11 mouse cellular contexts compared by ENCODE assay signal in genomic region chr3:31109108-31109507, GRCm38 (mm10). TPM values are rescaled to one million over a fixed set of nuclear protein-coding genes. Genes with fewer than 3 reads are reported as not detected.
DNase-seq lines count a peak whose midpoint lies in the region; ATAC-seq lines count a peak whose summit lies in the region.
"Had no signal": no experiment of that assay in that cellular context is flagged by ENCODE, and none has a peak within 500 bp of the region (broad histone marks: within the 10 kb centered on the region; RNA-seq: fewer than 3 reads in every experiment).

No protein-coding gene starts in this region.

- H3K4me2 ChIP-seq in lung, embryonic 16.5 days (ENCODE audit: low read depth, low read length), result no peak overlapping the region
- H3K4me2 ChIP-seq: liver, embryonic 15.5 days; neural tube, embryonic 13.5 days had no signal

- peak; percentile 92 for ATAC-seq in frontal cortex, adult (ENCODE audit: low TSS enrichment)
- peak; percentile 85 for ATAC-seq in lung, embryonic 16.5 days (ENCODE audit: low read depth)
- ATAC-seq in granulocyte monocyte progenitor cell, adult 5-6 weeks (replicated peaks; ENCODE audit: poor library complexity, severe bottlenecking), result peak; percentile 55

- WGBS in lung, embryonic 16.5 days, result 41% methylated on average over 3 of the region's 3 CpGs

- no peak overlapping the region for H3K4me3 ChIP-seq in lung, embryonic 16.5 days (ENCODE audit: low read length)
- H3K4me3 ChIP-seq: liver, embryonic 15.5 days; neural tube, embryonic 13.5 days had no signal

- no peaks in the 10 kb centered on the region for H3K9me3 ChIP-seq in lung, embryonic 16.5 days (ENCODE audit: control insufficient read depth, low read length)
- H3K9me3 ChIP-seq: liver, embryonic 15.5 days; neural tube, embryonic 13.5 days had no signal

- peaks cover 8% of the 10 kb centered on the region for H3K36me3 ChIP-seq in lung, embryonic 16.5 days (ENCODE audit: control insufficient read depth, insufficient read depth, low read length)
- H3K36me3 ChIP-seq in splenic B cell, adult 2 months (ENCODE audit: control insufficient read depth, insufficient read depth, low read length, poor library complexity, severe bottlenecking), result no peaks in the 10 kb centered on the region; the same call in 1 of the 2 replicates

- DNase-seq in frontal cortex, postnatal 25 days (ENCODE audit: low spot score in 2 of 2), result no peak
- no peak for DNase-seq in lung, postnatal 14 days
- DNase-seq in splenic B cell, adult 2 months (ENCODE audit: low read depth, low spot score), result peak; percentile 63
- no peak for DNase-seq in frontal cortex, postnatal 36 days (ENCODE audit: low spot score in 2 of 2)
- no peak for DNase-seq in thymus, adult 18-20 months
- DNase-seq: cerebellum, postnatal 36 days had no signal

- H3K4me1 ChIP-seq in lung, embryonic 16.5 days (replicated peaks; ENCODE audit: control insufficient read depth, insufficient read depth, low read length), result peaks cover 8% of the 10 kb centered on the region

- no peak overlapping the region for H3K27ac ChIP-seq in lung, embryonic 16.5 days (ENCODE audit: low read length)
- H3K27ac ChIP-seq: liver, embryonic 15.5 days; neural tube, embryonic 13.5 days had no signal

- no peak overlapping the region for H3K9ac ChIP-seq in lung, embryonic 16.5 days (ENCODE audit: low read length)
- H3K9ac ChIP-seq: liver, embryonic 15.5 days; neural tube, embryonic 13.5 days had no signal

- H3K27me3 ChIP-seq in lung, embryonic 16.5 days (ENCODE audit: control insufficient read depth, insufficient read depth, low read depth, low read length), result no peaks in the 10 kb centered on the region
- no peaks in the 10 kb centered on the region for H3K27me3 ChIP-seq in splenic B cell, adult 2 months (ENCODE audit: control insufficient read depth, insufficient read depth, low read length, poor library complexity, severe bottlenecking)
- H3K27me3 ChIP-seq: liver, embryonic 15.5 days; neural tube, embryonic 13.5 days had no signal

RNA-seq across cellular contexts. Expression of gene Skil, which starts 14.2 kb away (rescaled TPM):
- 20.6 and 22.2 TPM in 2 replicates for polyA plus RNA-seq in lung, embryonic 16.5 days (2015; fragmentation: Nextera tagmentation; extraction: Ambion mirVana)
- total RNA-seq in granulocyte monocyte progenitor cell, adult 5-6 weeks (2014; fragmentation: Nextera tagmentation), result 5.0 and 7.4 TPM in 2 replicates
- total RNA-seq in granulocyte monocyte progenitor cell, adult 5-6 weeks (2017), result 9.2 and 10.5 TPM in 2 replicates

RNA-seq across cellular contexts. Expression of gene Cldn11, which starts 40.6 kb away (rescaled TPM):
- 5.0 and 5.8 TPM in 2 replicates for polyA plus RNA-seq in lung, embryonic 16.5 days (2015; fragmentation: Nextera tagmentation; extraction: Ambion mirVana)
- not detected in 2 replicates for total RNA-seq in granulocyte monocyte progenitor cell, adult 5-6 weeks (2014; fragmentation: Nextera tagmentation)
- total RNA-seq in granulocyte monocyte progenitor cell, adult 5-6 weeks (2017), result not detected in 2 replicates
